Mouse (Mus musculus): ENCODE results near the gene Srsf10. TPM values are rescaled to one million over a fixed set of nuclear protein-coding genes. Genes with fewer than 3 reads are reported as not detected.

Srsf10 gene
- polyA plus RNA-seq, 1 experiment from 2014 or later = 259 TPM

DNA sequence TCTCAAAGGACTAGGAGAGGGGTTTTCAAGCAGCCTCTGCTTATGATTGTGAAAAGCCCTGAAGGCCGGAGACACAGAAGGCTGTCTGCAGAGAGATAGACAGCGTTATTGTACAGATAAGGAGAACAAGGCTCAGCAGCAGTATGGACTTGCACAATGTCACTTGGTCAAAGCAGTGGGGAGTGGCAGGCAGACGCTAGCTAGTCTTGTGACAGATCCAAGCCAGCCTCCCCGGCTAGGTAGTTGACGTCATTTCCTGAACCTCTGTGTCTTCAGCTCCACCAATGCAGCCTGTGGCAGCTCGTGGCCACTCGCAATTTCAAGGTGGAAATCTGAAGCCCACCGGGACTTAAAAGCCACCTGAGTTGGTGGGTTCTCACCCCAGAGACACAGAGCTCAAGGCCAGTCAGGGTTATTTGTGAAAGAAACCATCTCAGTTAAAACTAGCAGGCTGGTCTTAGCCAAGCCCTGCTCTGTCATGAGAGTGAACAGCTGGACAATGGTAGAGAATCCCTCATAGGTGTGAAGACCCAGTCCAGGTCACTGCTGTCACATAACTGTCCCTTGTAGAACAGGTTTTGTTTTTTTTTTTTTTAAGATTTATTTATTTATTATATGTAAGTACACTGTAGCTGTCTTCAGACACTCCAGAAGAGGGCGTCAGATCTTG is 43.0 kb downstream of the Srsf10 start:
- no peaks in the 10 kb centered on the region for H3K9me3 ChIP-seq (replicated peaks; ENCODE audit: control insufficient read depth, low read length)
- no peak overlapping the region for H3K9ac ChIP-seq (ENCODE audit: low read length)
- H3K27ac ChIP-seq (ENCODE audit: low read depth, low read length) = no peak overlapping the region
- WGBS = 82% methylated on average over 8 of the region's 9 CpGs
- H3K4me1 ChIP-seq (ENCODE audit: control insufficient read depth, insufficient read depth, low read length) = no peaks in the 10 kb centered on the region
- no peaks in the 10 kb centered on the region for H3K27me3 ChIP-seq (replicated peaks; ENCODE audit: control insufficient read depth, insufficient read depth, low read length)
- H3K4me2 ChIP-seq (ENCODE audit: low read length) = no peak overlapping the region
- H3K36me3 ChIP-seq (ENCODE audit: control insufficient read depth, insufficient read depth, low read length) = no peaks in the 10 kb centered on the region
- no peak overlapping the region for H3K4me3 ChIP-seq (ENCODE audit: low read depth, low read length)
- ATAC-seq = no peak
- no peak for DNase-seq (ENCODE audit: low spot score)

DNA sequence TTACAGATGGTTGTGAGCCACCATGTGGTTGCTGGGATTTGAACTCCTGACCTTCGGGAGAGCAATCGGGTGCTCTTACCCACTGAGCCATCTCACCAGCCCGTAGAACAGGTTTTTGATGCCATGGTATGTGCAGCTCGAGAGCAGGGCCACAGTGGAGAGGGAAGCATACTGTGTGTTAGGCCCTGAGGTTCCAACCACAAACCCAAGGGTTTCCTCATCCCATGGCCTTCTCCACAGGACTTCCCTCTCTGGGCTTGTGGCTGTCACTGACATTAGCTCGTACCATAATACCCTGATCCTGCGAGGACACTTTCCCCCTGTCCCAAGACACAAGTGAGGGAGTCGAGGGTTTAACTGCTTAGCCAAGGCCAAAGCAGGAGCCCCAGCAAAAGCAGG is 43.5 kb downstream of the Srsf10 start:
- no peaks in the 10 kb centered on the region for H3K36me3 ChIP-seq (ENCODE audit: control insufficient read depth, insufficient read depth, low read length)
- DNase-seq (ENCODE audit: low spot score) = no peak
- no peak overlapping the region for H3K4me3 ChIP-seq (ENCODE audit: low read depth, low read length)
- H3K9ac ChIP-seq (ENCODE audit: low read length) = no peak overlapping the region
- no peak overlapping the region for H3K27ac ChIP-seq (ENCODE audit: low read depth, low read length)
- no peaks in the 10 kb centered on the region for H3K27me3 ChIP-seq (replicated peaks; ENCODE audit: control insufficient read depth, insufficient read depth, low read length)
- H3K4me2 ChIP-seq (ENCODE audit: low read length) = no peak overlapping the region
- H3K4me1 ChIP-seq (ENCODE audit: control insufficient read depth, insufficient read depth, low read length) = no peaks in the 10 kb centered on the region
- H3K9me3 ChIP-seq (replicated peaks; ENCODE audit: control insufficient read depth, low read length) = no peaks in the 10 kb centered on the region
- no peak for ATAC-seq
- WGBS = 87% methylated on average over 7 of the region's 7 CpGs

DNA sequence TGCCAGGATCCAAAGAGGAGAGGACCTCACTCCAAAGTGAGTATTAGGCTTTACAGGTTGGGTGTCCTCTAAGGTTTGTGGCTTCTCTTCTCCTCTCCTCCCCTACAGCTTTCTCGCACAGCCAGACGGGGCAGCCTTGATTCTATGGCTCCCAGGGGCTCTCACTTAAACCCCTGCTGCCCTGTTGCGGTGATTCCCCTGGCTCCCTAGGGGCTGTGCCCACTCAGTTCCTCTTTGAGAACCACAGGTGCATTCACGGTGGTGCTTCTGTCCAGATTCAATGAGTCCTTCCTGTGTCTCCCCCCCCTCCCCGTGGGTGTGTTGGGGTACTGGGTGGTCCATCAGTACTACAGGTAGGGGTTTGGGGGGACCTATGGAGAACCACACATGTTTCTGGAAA is 44.5 kb downstream of the Srsf10 start:
- no peak overlapping the region for H3K9ac ChIP-seq (ENCODE audit: low read length)
- H3K4me1 ChIP-seq (ENCODE audit: control insufficient read depth, insufficient read depth, low read length) = no peaks in the 10 kb centered on the region
- no peak for ATAC-seq
- no peaks in the 10 kb centered on the region for H3K36me3 ChIP-seq (ENCODE audit: control insufficient read depth, insufficient read depth, low read length)
- H3K27ac ChIP-seq (ENCODE audit: low read depth, low read length) = no peak overlapping the region
- WGBS = 79% methylated on average over 5 of the region's 5 CpGs
- DNase-seq (ENCODE audit: low spot score) = no peak
- no peak overlapping the region for H3K4me2 ChIP-seq (ENCODE audit: low read length)
- H3K9me3 ChIP-seq (replicated peaks; ENCODE audit: control insufficient read depth, low read length) = no peaks in the 10 kb centered on the region
- H3K27me3 ChIP-seq (replicated peaks; ENCODE audit: control insufficient read depth, insufficient read depth, low read length) = no peaks in the 10 kb centered on the region
- no peak overlapping the region for H3K4me3 ChIP-seq (ENCODE audit: low read depth, low read length)

DNA sequence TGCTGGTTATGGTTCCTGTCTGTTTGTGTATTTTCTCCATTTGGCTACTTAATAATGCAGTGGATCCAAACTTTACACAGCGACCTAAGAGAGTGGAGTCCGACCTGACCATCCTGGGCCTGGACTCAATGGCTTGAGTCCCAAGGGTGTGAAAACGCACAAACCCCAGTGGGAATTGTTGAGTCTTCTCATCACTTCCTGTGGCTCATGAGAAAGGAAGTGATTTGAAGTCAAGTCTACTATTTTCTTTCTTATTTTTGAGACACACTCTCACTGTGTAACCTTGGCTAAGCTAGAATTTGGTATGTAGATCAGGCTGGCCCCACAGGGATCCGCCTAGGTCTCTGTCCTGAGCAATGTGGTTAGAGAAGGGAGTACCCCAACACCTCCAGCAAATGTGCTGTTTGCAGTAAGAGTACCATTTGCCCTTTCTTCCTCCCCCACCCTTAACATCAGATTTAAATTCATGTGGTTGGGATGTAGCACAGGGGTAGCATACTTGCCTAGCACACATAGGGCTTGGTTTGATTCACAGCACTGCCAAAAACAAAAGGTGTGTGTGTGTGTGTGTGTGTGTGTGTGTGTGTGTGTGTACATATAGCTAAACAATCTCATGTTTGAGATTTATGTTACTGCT is 47.2 kb downstream of the Srsf10 start:
- WGBS = 86% methylated on average over 4 of the region's 4 CpGs
- Histone ChIP-seq H3K9me3 (replicated peaks; ENCODE audit: control insufficient read depth, low read length) (no peaks in the 10 kb centered on the region), H3K4me3 (ENCODE audit: low read depth, low read length) (no peak overlapping the region), H3K27me3 (replicated peaks; ENCODE audit: control insufficient read depth, insufficient read depth, low read length) (no peaks in the 10 kb centered on the region), H3K4me2 (ENCODE audit: low read length) (no peak overlapping the region), H3K27ac (ENCODE audit: low read depth, low read length) (no peak overlapping the region), H3K9ac (ENCODE audit: low read length) (no peak overlapping the region), H3K36me3 (ENCODE audit: control insufficient read depth, insufficient read depth, low read length) (no peaks in the 10 kb centered on the region), H3K4me1 (ENCODE audit: control insufficient read depth, insufficient read depth, low read length) (no peaks in the 10 kb centered on the region)
- DNase-seq (ENCODE audit: low spot score) (no peak), ATAC-seq (no peak)

DNA sequence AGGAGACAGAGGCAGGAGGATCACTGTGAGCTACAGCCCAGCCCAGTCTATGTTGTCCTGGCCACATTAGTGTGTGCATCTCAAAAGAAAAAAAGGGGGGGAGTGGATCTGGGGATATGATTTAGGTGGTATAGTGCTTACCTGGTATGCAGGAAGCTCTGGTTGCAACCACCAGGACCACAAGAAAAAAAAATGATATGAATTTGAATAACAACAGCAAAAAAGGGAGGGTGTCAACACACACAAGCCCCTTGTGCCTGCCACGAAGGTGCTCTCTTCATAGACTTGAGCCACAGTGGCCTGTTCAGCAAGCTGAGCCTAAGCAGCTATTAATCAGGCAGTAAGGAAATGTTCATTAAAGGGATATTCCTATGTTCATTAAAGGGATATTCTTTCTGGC is 49.3 kb downstream of the Srsf10 start:
- WGBS = 47% methylated on average over 1 of the region's 1 CpGs

DNA sequence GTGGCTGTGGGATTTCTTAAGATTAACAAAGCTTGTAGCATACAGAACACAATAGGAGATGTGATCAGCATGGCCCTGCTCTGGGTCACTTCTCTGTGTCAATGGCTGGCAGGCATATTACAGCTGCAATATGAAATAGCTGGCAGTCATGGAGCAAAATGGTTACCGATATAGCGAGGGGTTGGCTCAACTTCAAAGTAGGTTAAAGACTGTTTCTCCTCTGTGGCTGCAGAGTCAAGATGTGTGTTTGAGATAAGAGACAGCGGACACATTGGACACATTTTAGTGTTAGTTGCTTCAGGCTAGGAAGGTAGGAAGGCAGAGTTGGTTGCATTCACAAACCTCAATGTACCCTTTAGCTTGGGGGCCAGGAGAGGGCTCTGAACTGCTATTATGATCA is 51.1 kb downstream of the Srsf10 start:
- no peak overlapping the region for H3K4me3 ChIP-seq (ENCODE audit: low read depth, low read length)
- ATAC-seq = no peak
- no peak for DNase-seq (ENCODE audit: low spot score)
- no peaks in the 10 kb centered on the region for H3K27me3 ChIP-seq (replicated peaks; ENCODE audit: control insufficient read depth, insufficient read depth, low read length)
- WGBS = 93% methylated on average over 3 of the region's 3 CpGs
- H3K9ac ChIP-seq (ENCODE audit: low read length) = no peak overlapping the region
- H3K4me1 ChIP-seq (ENCODE audit: control insufficient read depth, insufficient read depth, low read length) = no peaks in the 10 kb centered on the region
- no peaks in the 10 kb centered on the region for H3K9me3 ChIP-seq (replicated peaks; ENCODE audit: control insufficient read depth, low read length)
- no peak overlapping the region for H3K27ac ChIP-seq (ENCODE audit: low read depth, low read length)
- H3K4me2 ChIP-seq (ENCODE audit: low read length) = no peak overlapping the region
- H3K36me3 ChIP-seq (ENCODE audit: control insufficient read depth, insufficient read depth, low read length) = no peaks in the 10 kb centered on the region

More for the DNA sequence above, 49.3 kb downstream of the Srsf10 start:
- no peak overlapping the region for H3K4me2 ChIP-seq (ENCODE audit: low read length)
- no peaks in the 10 kb centered on the region for H3K36me3 ChIP-seq (ENCODE audit: control insufficient read depth, insufficient read depth, low read length)
- H3K9me3 ChIP-seq (replicated peaks; ENCODE audit: control insufficient read depth, low read length) = no peaks in the 10 kb centered on the region
- no peak for DNase-seq (ENCODE audit: low spot score)
- H3K9ac ChIP-seq (ENCODE audit: low read length) = no peak overlapping the region
- H3K27ac ChIP-seq (ENCODE audit: low read depth, low read length) = no peak overlapping the region
- H3K4me1 ChIP-seq (ENCODE audit: control insufficient read depth, insufficient read depth, low read length) = no peaks in the 10 kb centered on the region
- no peak overlapping the region for H3K4me3 ChIP-seq (ENCODE audit: low read depth, low read length)
- no peaks in the 10 kb centered on the region for H3K27me3 ChIP-seq (replicated peaks; ENCODE audit: control insufficient read depth, insufficient read depth, low read length)
- no peak for ATAC-seq

DNA sequence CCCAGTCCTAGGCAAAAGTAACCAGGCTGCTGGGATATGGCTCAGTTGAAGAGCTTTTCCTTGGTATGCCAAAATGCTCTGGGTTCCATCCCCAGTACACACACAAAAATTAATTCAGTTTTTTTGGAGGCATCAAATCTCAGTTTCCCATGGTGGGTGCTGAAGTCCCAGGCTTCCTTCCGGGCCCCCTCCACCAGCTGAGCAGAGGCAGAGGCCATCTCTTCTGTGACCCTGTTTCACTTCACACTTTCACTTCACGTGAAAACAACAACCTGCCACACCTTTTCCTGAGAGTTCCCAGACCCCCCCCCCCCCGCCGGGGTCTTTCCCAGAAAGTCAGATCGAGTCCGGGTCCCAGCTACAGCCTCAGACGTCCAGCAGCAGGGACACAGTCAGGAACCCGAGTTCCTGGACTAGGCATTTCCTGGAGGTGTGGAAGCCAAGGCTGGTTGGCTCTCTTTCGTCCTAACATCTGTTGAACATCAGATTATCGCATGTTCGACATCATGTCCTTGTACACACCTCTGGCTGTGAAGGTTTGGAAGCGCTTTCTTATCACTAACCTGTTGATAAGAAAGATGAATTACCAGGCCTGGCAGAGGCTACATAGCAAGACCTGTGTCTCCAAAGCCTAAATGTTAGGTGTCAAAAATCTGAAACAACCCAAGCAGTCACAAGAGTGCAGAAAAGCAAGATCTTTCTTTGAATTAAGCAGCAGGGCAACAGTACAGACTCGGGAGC is 53.9 kb downstream of the Srsf10 start:
- H3K9ac ChIP-seq (ENCODE audit: low read length) = no peak overlapping the region
- H3K27me3 ChIP-seq (replicated peaks; ENCODE audit: control insufficient read depth, insufficient read depth, low read length) = no peaks in the 10 kb centered on the region
- 74% methylated on average over 13 of the region's 13 CpGs for WGBS
- H3K4me3 ChIP-seq (ENCODE audit: low read depth, low read length) = no peak overlapping the region
- H3K27ac ChIP-seq (ENCODE audit: low read depth, low read length) = no peak overlapping the region
- DNase-seq (ENCODE audit: low spot score) (no peak), ATAC-seq (no peak)
- no peaks in the 10 kb centered on the region for H3K36me3 ChIP-seq (ENCODE audit: control insufficient read depth, insufficient read depth, low read length)
- no peaks in the 10 kb centered on the region for H3K9me3 ChIP-seq (replicated peaks; ENCODE audit: control insufficient read depth, low read length)
- H3K4me1 ChIP-seq (ENCODE audit: control insufficient read depth, insufficient read depth, low read length) = 0 out of 2 replicates have a peak, but pooled peaks cover 3% of the 10 kb centered on the region
- no peak overlapping the region for H3K4me2 ChIP-seq (ENCODE audit: low read length)

DNA sequence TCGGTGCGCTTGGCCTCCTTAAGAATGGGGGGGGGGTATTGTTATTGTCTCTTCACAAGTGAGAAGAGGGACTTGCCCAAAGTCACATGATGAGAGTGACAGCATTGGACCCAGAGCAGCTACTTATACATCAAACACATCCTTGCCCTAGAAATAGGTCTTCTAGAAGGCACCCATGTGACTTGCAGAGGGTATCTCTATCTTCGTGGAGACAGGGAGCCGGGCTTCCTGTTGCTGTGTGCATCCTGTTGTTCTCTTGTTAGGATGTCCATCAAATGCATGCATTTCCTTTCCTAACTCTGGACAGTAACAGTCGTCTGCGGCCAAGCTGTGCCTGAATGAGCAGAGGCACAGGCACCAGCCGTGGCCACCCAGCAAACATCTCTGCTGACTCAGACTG is 56.0 kb downstream of the Srsf10 start:
- H3K4me2 ChIP-seq (ENCODE audit: low read length) = no peak overlapping the region
- H3K4me3 ChIP-seq (ENCODE audit: low read depth, low read length) = no peak overlapping the region
- H3K9ac ChIP-seq (ENCODE audit: low read length) = no peak overlapping the region
- WGBS = 68% methylated on average over 7 of the region's 7 CpGs
- H3K27me3 ChIP-seq (replicated peaks; ENCODE audit: control insufficient read depth, insufficient read depth, low read length) = no peaks in the 10 kb centered on the region
- H3K4me1 ChIP-seq (ENCODE audit: control insufficient read depth, insufficient read depth, low read length) = 0 out of 2 replicates have a peak, but pooled peaks cover 3% of the 10 kb centered on the region
- H3K36me3 ChIP-seq (ENCODE audit: control insufficient read depth, insufficient read depth, low read length) = no peaks in the 10 kb centered on the region
- H3K27ac ChIP-seq (ENCODE audit: low read depth, low read length) = no peak overlapping the region
- DNase-seq (ENCODE audit: low spot score) (no peak), ATAC-seq (no peak)
- H3K9me3 ChIP-seq (replicated peaks; ENCODE audit: control insufficient read depth, low read length) = no peaks in the 10 kb centered on the region

DNA sequence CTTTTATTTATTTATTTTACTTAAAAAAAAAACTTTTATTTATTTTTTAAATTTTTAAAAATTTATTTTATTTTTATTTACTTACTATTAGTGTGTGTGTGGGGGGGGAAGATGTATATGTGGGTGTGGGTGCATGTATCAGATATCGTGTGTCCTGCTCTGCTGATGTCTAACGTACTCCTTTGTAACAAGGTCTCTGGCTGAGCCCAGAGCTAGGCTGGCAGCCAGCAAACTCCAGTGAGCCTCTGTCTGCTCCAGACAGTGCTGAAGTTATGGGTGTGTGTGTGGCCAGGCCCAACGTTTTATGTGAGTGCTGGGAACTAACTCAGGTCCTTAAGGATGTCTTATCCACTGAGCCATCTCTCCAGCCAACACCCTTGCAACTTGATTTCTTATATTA is 56.6 kb downstream of the Srsf10 start:
- H3K4me2 ChIP-seq (ENCODE audit: low read length) = no peak overlapping the region
- H3K4me3 ChIP-seq (ENCODE audit: low read depth, low read length) = no peak overlapping the region
- H3K9ac ChIP-seq (ENCODE audit: low read length) = no peak overlapping the region
- ATAC-seq (no peak), DNase-seq (ENCODE audit: low spot score) (no peak)
- H3K4me1 ChIP-seq (ENCODE audit: control insufficient read depth, insufficient read depth, low read length) = 0 out of 2 replicates have a peak, but pooled peaks cover 3% of the 10 kb centered on the region
- H3K27ac ChIP-seq (ENCODE audit: low read depth, low read length) = peak overlapping the region; percentile 39; the same call in 1 of the 2 replicates
- H3K36me3 ChIP-seq (ENCODE audit: control insufficient read depth, insufficient read depth, low read length) = no peaks in the 10 kb centered on the region
- 40% methylated on average over 3 of the region's 3 CpGs for WGBS
- H3K9me3 ChIP-seq (replicated peaks; ENCODE audit: control insufficient read depth, low read length) = no peaks in the 10 kb centered on the region
- H3K27me3 ChIP-seq (replicated peaks; ENCODE audit: control insufficient read depth, insufficient read depth, low read length) = no peaks in the 10 kb centered on the region
